Mouse (Mus musculus) embryo, embryonic 10 days (tissue): ENCODE results near the gene Pla2g3.

Experiments used
- DNase-seq: peaks from one replicate; pipeline ENCODE4 v3.0.0-alpha.2; 2015; ENCODE audit warnings: low spot score

Pla2g3 gene

DNA sequence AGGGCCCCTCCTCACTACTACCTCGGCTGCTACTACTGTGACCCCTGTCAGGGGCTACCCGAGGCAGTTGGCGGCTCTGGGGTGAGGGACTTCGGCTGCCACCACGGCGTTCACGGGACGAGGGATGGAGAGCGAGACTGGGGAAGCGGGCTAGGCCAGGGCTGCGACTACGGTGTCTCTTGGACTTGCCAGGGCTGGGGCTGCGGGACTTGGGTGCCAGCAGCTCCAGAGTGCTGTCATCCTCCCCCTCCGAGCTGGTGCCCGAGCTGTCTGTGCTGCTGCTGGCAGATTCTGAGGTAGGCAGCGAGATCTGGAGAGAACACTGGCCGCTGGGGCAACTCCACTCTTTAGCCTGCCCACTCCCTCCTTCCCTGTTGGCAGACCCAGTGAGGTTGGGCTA is 6.8 kb downstream of the Pla2g3 start:
- DNase-seq = no peak

DNA sequence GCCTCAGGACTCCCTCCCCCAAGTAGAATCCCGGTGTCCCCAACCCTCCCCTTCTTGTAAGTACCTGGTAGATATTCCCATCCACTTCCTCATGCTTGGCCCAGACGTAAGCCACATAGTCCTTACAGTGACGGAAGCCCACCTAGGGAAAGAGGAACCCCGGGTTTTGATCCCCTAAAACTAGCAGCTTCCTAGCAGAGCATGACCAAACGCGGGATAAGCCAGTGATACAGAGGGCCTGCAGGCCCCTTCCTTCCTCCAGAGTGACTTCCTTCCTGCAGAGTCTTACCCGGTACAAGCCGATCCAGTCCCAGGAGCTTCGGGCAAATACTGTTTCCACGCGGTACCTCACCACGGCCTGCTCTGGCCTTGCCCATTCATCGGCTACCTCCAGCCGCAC is 7.4 kb downstream of the Pla2g3 start:
- no peak for DNase-seq

DNA sequence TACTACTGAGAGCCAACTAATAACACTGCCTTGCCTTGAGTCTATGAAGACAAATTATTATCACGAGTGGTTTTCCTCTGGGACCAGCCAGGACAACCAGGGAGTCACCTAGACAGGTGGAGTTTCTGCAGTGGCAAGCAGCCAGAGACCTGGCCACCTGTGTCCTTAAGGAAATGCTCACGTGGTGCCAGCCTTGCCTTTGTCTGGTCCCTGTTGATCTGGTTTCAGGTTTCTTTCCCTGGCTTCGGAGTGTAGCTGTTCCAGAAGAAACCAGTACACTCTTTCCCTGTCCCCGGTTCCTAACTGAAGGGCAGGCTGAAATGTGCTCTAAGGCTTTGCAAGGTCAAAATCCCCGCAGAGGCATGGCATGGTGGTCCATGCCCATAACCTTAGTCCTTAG is 8.7 kb downstream of the Pla2g3 start:
- DNase-seq = no peak

DNA sequence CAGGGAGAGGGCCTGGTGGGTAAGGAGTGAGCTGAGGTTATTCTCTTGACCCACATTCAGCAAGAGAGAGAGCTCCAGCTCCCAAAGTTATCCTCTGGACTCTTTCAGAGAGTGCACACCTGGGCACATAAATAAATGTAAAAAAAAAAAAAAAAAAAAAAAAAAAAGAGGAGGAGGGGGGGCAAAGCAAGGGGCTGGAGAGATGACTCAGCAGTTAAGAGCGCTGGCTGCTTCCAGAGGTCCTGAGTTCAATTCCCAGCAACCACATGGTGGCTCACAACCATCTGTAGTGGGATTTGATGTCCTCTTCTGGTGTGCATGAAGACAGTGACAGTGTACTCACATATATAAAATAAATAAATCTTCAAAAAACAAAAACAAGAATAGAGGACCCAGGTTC is 9.2 kb downstream of the Pla2g3 start:
- DNase-seq = no peak

DNA sequence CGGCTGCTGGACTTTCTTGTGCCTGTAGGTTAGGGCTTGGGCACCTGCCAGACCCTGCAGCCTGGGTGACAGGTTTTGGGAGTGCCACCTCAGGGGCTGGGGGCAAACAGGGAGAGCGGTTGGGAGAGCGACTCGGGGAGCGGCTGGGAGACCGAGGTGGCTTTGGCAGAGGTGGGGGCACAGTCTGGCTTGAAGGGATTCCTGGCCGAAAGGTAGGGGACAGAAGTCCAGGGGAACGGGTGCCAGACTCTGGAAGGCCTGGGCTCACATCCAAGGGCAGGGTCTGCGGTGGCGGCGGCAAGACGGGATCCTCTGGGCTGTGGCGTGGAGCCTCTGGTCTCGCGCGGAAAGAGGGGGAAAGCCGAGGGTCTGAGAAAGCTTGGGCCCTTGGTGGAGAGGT is 14.0 kb downstream of the Pla2g3 start:
- no peak for DNase-seq

DNA sequence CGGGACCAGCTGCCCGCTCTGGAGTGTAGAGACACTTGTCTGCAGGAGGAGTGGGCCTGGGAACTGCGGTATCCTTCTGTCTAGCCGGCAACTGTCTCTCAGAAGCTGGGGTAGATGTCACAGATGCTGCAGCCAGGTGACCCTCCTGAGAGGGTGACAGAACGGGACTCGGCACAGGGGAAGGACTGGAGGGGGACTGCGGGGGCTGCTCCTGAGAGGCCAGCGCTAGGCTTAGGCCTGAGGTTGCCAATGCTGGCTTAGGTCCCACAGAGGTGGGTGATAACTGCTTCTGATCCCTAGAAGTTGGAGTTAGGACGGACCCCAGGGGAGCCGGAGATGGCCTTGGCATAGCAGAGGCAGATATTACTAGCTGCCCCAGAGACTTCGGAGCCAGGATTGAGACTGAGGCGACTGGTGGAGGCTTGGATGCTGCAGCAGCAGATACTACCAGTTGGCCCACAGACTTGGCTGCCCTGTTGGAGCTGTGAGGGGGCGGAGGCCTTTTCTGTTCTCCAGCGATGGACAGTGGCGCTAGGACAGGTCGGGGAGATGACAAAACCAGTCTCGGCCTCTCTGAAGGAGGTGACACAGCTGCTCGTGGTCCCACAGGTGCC is 14.5 kb downstream of the Pla2g3 start:
- no peak for DNase-seq

DNA sequence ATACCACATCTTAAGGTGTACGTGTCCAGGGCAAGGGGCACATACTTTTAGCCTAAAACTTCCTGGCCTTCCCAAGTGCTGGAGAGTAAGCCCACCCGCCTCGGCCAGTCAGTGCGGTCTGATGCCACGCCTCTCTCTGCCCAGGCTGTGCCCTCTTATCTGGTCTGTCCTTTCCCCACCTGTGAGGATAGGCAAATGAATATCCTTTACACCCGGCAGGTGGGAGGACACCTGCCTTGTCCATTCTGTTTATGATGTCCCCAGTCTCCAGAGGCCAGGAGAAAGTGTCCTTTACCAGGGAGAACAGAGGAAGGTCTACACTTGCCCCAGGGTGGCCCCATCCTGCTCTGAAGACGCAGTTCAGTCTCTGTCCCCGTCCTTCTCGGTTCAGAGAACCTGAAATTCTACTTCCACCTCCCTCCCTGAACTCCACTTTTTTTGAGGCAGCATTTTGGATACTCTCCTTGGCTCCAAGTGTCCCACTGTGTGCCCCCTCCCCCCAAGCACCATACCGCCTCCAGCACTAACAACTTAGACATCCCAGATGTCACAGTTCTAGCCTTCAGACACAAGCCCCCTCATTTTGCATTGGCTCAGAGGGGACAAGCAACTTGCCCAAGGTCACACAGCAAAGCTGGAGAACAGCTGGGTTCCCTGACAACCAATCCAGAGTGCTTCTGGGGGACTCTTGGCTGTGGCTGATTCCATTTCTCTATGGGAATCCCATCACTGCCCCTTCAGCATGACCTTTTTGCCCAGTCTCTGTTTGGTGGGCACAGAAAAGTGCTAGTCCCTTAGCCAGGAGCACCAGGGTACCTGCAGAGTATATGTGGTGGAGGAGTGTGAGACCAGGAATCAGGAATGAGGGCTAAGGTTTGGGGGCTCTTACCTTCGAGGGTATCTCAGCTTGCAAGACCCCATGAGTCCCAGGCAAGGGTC is 15.9 kb downstream of the Pla2g3 start:
- DNase-seq = no peak

DNA sequence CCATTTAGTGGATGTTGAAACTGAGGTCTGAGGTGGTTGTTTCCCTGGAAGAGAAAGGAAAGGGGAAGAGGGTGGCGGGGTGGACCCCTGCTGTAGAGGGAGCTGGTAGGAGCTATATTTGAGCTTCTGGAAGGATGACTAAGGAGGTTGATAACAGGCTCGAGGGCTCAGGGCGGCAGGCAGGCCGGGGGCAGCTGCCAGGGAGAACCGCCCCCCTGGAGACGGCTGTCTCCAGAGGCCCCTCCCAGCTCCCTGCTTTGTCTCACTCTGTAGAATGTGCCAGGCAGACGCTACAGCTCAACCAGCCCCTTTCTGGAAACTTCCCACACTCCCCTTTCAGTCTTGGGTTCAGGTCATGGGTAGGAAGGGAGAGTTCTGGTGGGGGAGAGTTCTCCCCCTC is 20.1 kb downstream of the Pla2g3 start:
- no peak for DNase-seq

DNA sequence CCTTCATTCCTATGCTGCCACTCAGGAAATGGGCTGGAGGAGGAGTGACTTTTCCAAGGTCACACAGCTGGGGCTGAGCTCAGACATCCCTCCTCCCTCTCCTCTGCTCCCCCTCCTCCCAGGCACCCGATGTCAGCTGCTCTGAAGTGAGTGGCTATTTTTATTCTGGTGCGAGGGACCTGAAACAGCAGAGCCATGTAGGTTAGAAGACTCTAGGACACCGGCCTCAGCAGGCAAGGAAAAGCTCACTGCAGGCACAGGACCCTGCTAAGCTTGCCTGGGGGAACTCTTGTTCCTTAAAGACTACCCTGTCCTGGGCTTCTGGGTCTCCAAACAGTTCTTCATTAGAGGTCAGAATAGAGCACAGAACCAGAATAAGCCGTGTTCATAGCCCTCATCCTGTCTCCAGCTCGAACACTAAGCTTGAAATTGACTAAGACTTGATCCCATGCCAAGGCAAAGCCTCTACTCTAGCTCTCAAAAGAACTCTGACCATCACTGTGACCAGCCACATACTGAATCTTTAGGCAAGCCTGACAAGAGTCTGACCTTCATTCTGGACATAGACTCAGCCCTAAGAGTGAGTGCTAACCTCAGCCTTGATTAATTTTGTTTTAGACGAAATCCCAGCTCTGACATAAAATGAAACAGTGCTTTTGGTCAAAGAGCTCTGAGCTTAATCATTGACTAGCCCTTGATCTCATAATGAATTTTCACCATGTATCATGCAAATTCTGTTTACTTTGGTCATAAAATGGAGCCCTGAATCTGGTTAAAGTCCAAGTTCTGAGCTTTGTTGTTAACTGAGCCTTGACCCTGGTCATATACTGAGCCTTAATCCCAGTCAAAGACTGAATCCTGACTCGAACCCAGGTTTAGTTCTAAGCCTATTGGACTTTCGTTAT is 21.3 kb downstream of the Pla2g3 start:
- DNase-seq = no peak

DNA sequence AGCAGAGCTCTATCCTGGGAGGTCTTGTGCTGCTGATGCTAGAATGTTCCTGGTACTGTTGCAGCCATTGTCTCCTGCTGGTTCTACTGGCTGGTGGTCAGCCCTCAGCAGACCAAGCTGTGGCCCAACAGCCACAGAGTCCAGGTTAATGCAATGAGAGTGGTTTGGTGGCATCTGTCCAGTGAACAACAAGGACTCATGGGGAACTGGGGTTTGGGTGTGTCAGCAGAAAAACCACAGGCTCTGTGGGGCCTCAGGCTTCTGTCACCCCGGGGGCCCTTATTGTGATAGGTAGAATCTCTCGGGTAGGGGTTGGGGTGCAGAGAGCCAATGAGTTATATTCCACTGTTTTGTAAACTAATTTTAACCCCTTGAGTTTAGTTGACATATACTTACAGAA is 22.2 kb downstream of the Pla2g3 start:
- no peak for DNase-seq

DNA sequence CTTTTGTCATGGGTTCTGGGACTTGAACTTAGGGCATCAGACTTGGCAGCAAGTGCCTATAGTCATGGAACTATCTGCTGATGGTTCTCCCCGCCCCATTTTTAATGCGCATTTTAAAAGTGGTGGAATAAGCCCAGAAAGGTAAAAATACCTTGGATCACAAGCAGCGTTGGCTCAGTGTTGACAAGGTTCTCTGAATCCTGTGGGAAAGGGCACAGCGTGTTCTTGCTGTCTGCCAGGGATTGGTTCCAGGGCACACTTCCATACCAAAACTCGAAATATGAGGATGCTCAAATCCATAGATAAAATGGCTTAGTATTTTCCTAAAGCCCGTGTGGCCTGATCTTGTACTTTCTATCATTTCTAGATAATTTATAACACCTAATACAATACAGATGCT is 25.2 kb downstream of the Pla2g3 start:
- no peak for DNase-seq

DNA sequence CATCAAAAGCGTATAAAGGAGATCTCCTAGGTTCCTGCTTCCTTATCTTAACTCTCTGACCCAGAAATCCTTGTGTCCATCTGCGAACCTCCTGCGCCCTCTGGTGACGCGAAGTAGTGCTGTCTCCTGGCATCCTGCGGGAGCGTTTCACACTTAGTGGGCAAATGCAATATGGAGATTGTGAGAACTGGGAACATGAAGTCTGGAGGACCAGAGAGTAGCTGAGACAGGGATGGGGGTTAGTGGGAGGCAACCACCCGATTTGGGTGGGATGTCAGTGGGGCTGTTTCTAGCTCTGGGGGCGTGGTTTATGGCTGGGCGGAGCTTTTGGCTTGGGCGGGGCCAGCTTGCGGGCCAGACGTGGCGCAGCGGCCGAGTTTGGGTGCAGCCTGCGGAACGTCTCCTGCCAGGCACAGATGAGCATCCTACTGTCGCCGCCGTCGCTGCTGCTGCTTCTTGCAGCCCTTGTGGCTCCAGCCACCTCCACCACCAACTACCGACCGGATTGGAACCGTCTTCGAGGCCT is 26.5 kb downstream of the Pla2g3 start, which contains the start of gene Selenom:
Gene Selenom (plus strand): TSS at position 156 of the 526 bp plus-strand sequence.
- peak; percentile 91 for DNase-seq

DNA sequence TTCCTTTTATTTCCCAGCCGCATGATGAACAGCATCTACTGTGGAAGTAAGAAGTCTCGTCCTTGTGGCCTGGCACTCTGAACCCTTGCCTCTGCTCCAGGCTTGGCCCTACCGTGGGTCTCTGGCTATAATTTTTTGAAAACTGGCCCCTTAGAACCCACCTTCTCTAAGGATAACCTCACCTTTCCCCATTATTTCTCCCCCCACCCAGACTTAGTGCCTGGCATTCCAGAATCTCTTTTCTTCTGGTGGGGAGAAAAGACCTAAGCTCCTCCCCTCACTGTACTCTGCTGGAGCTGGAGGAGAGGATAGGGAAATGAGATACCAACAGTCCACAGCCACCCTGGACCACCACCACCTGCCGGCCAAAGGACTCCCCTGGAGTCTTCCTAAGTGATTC is 27.1 kb downstream of the Pla2g3 start:
- DNase-seq = no peak

DNA sequence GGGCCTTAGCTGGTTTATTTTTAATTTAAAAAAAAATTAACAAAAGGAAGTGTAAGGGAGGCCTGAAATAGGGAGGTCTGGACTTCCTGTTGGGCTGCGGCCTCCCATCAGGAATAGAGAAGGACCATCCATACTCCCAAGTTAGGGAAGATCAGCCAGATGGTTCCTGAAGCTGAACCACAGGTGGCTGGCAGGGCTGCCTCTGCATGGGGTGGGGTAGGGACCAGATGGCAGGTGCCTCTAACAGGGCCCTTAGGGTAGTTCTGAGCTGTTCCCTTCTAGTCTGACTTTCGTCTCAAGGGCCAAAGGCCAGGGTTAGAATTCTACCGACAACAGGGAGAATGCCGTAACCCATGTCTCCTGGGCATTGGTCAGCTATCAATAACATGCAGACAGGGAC is 27.6 kb downstream of the Pla2g3 start:
- no peak for DNase-seq

DNA sequence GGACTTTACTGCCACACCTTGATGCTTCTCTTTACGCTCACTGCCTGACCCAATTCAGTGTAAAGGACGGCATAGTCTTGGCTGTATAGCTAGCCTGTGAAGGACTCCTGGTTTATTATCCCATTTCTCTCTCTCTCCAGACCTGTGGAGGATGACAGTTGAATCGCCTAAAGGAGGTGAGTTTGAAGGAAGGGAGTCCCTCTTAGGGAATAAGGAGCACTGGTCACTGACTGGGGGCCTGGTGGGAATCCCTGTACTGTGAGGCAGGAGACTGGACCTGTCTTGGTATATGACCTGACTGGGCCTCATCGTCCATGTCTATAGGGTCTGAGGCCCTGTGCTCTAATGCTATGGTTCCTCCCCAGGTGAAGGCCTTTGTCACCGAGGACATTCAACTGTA is 28.0 kb downstream of the Pla2g3 start:
- no peak for DNase-seq

DNA sequence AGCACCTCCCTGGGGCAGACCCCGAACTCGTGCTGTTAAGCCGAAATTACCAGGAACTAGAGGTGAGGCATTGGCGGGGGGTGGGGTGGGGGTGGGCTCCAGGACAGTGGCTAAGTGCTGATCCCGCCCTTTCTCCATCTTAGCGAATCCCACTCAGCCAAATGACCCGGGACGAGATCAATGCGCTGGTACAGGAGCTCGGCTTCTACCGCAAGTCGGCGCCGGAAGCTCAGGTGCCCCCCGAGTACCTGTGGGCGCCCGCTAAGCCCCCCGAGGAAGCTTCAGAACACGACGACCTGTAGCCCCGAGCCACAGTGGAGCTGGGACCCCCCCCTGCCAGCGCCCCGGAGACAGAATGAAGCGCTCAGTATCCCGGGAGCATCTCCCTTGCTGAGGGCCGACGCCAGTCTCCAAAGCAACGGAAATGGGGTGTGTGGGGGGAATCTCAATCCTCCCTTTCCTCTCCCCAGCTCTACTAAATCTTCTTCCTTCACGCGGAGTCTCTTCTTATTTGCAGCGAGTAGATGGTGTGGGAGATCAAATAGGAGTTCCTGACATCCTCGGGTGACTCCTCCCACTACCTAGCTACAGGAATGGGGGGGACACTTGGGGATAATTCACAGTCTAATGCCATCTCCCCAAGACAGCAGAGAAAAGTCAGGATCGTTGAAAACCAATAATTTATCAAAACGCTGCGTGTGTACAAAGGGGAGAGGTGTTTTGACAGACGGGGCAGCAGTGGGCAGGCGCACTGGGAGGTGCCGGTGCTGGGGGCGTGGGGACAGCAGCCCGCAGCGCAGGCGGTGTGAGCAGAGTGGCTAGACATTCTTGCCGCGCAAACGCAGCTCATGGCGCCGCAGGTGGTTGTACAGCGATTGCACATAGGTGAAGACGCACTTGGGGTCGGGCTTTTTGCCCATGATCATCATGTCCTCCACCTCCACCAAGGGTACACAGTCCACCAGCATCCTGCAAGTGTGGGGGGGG is 29.1 kb downstream of the Pla2g3 start:
- peak; percentile 67 for DNase-seq

DNA sequence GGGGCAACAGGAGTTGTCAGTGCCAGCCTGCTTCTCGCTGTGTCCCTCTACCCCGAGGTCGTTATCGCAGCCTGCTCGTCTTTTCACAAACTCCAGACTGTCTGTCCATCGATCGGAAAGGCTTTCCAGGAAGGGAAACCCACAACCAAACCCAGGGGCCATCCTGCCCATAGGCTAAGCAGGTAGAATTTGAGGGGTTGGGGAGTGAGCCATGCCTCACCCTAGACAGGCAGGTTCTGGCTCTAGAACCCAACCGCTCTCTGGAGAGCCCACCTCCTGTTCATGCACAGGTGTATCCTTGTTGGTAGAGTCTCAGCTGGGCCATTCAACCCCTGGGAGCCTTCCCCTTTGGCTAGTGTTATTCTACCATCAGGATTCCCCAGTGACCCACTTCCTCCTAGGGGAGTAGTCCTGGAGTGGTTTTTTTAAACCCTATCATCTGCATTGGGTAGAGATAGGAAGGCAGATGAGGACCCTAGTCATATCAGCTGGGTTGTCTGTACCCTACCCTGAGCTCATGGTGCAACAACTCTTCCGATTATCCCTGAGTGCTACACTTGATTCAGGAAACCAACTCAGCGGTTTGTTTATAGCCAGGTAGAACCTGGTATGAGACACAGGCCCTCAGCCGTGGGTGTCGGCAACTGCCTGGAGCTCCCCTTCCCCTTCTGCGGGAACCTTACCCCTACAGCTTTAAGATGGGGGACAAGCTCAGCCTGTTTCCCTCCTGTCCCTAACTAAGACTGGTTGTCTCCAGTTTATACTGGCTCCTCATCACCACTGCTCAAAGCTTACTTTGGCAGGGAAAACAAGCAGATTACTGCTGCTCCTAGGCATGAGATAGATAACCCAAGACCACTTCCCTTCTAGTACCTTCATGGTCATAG is 30.0 kb downstream of the Pla2g3 start:
- no peak for DNase-seq

DNA sequence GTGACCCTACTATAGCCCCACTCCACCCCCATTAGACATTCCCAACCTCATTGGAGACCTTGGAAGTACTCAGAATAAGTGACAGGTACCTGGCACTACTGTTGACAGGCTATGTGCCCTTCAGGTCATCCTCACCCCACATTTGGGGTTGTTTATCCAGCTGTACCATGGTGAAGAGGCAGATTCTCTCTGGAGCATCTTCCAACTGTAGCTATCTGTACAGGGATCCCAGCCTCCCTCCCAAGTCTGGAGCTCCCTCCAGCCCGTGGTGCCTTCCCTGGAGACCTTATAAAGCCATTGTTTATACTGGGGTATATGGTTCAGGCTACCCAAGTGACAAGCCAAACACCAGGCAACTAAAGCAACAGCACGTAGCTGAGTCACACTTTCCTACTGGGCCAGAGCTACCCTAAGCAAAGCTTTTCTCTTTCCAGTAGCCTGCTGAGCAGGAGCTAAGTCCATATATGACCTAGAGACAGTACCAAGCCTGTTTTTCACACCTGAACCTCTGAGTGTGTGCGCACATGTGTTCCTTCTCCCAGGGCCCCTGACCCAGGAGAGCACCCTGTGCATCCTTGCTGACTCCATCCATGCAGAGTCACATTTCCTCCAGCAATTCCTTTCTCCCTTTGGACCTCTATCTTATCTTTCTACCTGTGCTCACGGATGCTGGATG is 31.1 kb downstream of the Pla2g3 start:
- DNase-seq = no peak

DNA sequence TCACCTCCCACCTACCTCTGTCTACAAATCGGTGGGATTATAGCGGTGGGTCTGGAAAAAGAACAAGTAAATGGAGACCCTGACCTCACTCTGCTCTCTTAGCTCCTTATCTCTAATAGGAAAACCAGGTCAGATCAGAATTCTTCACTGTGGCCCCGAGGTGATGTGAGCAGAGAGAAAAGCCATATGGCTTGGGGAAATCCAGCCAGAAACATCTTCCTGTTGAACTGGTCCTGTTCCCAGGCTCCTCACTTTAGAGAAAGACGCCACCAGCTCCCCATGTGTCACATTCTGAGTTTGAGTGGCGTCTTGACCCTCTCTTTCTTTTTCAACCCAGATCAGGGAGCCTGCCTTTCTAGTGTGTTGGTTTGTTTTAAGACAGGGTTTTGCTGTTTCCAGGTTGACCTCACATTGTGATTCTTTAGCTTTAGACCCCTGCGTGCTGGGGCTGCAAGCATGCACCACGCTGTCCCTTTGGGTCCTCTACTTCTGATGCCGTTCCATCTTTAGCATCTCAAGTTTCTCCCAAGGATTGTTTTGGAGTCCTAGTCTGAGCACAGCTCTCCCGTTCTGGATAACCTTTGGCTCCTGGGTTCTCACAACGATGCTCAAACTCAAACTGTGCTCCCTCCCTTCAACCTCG is 31.8 kb downstream of the Pla2g3 start:
- no peak for DNase-seq
